In genomic region chr10:120791438-120791837, GRCm38 (mm10) we compare ENCODE assay signal across 16 mouse cellular contexts.
DNase-seq lines count a peak whose midpoint lies in the region; TF ChIP-seq lines count a peak whose summit lies in the region.
"Had no signal": no experiment of that assay in that cellular context is flagged by ENCODE, and none has a peak within 500 bp of the region (broad histone marks: within the 10 kb centered on the region; RNA-seq: fewer than 3 reads in every experiment).

No protein-coding gene starts in this region.

- peak; percentile 36 for DNase-seq in gastrocnemius, adult 2 months
- no peak for DNase-seq in gastrocnemius, postnatal 36 days
- DNase-seq in ovary, postnatal 36 days (ENCODE audit: low spot score), result peak; percentile 24
- no peak for DNase-seq in ovary, postnatal 14 days (ENCODE audit: low spot score)
- DNase-seq in adrenal gland, postnatal 25 days, result peak; percentile 36
- no peak for DNase-seq in lung, postnatal 25 days (ENCODE audit: low spot score)
- DNase-seq: cerebellum, adult 11 months; cerebellum, adult 8-10 months; cerebellum, postnatal 25 days; gastrocnemius, postnatal 10 days; kidney, adult 18-20 months had no signal

- H3K27ac ChIP-seq in gastrocnemius, adult 2 months, result no peak overlapping the region
- H3K27ac ChIP-seq: embryonic facial prominence, embryonic 12.5 days; forebrain, embryonic 15.5 days; hindbrain, embryonic 13.5 days; intestine, embryonic 15.5 days had no signal

- H3K4me3 ChIP-seq in gastrocnemius, adult 2 months, result no peak overlapping the region
- H3K4me3 ChIP-seq: embryonic facial prominence, embryonic 12.5 days; forebrain, embryonic 15.5 days; heart, embryonic 13.5 days; hindbrain, embryonic 13.5 days; intestine, embryonic 15.5 days had no signal

- TF ChIP-seq CTCF in gastrocnemius, adult 2 months (IDR thresholded peaks at IDR 0.05), result no peak

- intact Hi-C loops in gastrocnemius, adult 2 months (cut with DNase I), result no loop called here
- intact Hi-C loops in gastrocnemius, postnatal 36 days (cut with DNase I), result no loop called here

Comparison
In these comparisons a context has a peak if more than half of its experiments do, and no peak if none do; other contexts are left out.
1. DNase-seq: peak in gastrocnemius, adult 2 months (single experiment), ovary, postnatal 36 days (single experiment) and adrenal gland, postnatal 25 days (single experiment); none in gastrocnemius, postnatal 36 days (0 of 2), ovary, postnatal 14 days (single experiment) and lung, postnatal 25 days (single experiment).